Mouse (Mus musculus) MN1 (cell line): Measurements from ENCODE around the gene Vmn2r5.
"Not testable (repeated sequence)": the region's sequence is repeated elsewhere in the genome, so short reads cannot be mapped to it uniquely, and the experiment has no call there.

Experiments used
- DNase-seq: peaks from one replicate; pipeline ENCODE4 v3.0.0-alpha.2; 2016; ENCODE audit warnings: low spot score

Gene Vmn2r5

GRCm38 (mm10) chr3:64509742-64510141 lies at the start of gene Vmn2r5:
Gene Vmn2r5 (minus strand): TSS chr3:64509842.
- DNase-seq, result not testable (repeated sequence)

- DNase-seq, result not testable (repeated sequence)
Measured at GRCm38 (mm10) chr3:64523585-64523984, 13.9 kb upstream of the Vmn2r5 start.
